Mouse (Mus musculus) stomach, postnatal 0 days (tissue): ENCODE data around the gene Adamts12. TPM values are rescaled to one million over a fixed set of nuclear protein-coding genes. Genes with fewer than 3 reads are reported as not detected.

Source experiments
- ATAC-seq: fragments of 200-750 bp; cut with Nextera tagmentation; 2 replicates; pipeline ENCODE4 v1.8.0; 2017; ENCODE audit not compliant: low FRiP score, low TSS enrichment
- DNase-seq: peaks from one replicate; pipeline ENCODE4 v3.0.0-alpha.2; 2016; ENCODE audit warnings: low spot score
- H3K27ac ChIP-seq: fragments of 300-500 bp; sonication (generic); replicated peaks from 2 replicates; pipeline ENCODE4 v1.5.1; 2014; ENCODE audit warnings: mild to moderate bottlenecking, control low read depth
- H3K27me3 ChIP-seq: fragments of 300-500 bp; sonication (generic); 2 replicates; pipeline ENCODE4 v1.6.1; 2014; ENCODE audit warnings: low read length; ENCODE audit not compliant: control insufficient read depth, insufficient read depth
- H3K36me3 ChIP-seq: fragments of 300-500 bp; sonication (generic); 2 replicates; pipeline ENCODE4 v1.6.1; 2014; ENCODE audit warnings: low read length, mixed read lengths; ENCODE audit not compliant: control insufficient read depth, insufficient read depth
- H3K4me1 ChIP-seq: fragments of 300-500 bp; sonication (generic); replicated peaks from 2 replicates; pipeline ENCODE4 v1.6.1; 2014; ENCODE audit warnings: antibody characterized with exemption; ENCODE audit not compliant: control insufficient read depth, insufficient read depth
- H3K4me2 ChIP-seq: fragments of 300-500 bp; sonication (generic); replicated peaks from 2 replicates; pipeline ENCODE4 v1.6.1; 2014; ENCODE audit warnings: low read depth, mild to moderate bottlenecking, control low read depth, moderate library complexity
- H3K4me3 ChIP-seq: fragments of 300-500 bp; sonication (generic); 2 replicates; pipeline ENCODE4 v1.5.1; 2014; ENCODE audit warnings: low read depth, low read length, control low read depth
- H3K9ac ChIP-seq: fragments of 300-500 bp; sonication (generic); 2 replicates; pipeline ENCODE4 v1.6.1; 2014; ENCODE audit warnings: mild to moderate bottlenecking, low read length, control low read depth, mixed read lengths
- H3K9me3 ChIP-seq: fragments of 300-500 bp; sonication (generic); 2 replicates; pipeline ENCODE4 v1.6.1; 2016; ENCODE audit warnings: low read length; ENCODE audit not compliant: control insufficient read depth
- CTCF ChIP-seq: IDR thresholded peaks from 2 replicates; pipeline ENCODE4 v1.5.1; 2016; ENCODE audit warnings: antibody characterized with exemption, low read depth, mild to moderate bottlenecking, moderate library complexity
- EP300 ChIP-seq: optimal IDR thresholded peaks from 2 replicates; pipeline ENCODE3; 2016; ENCODE audit warnings: antibody characterized with exemption
- WGBS: fragments of 180-500 bp; shearing (Covaris S2); extraction: QIAGEN DNeasy Blood & Tissue Kit; methylation state at CpG from one replicate; pipeline ENCODE4 v1.1.7; 2014; 5-methylcytosine and 5-hydroxymethylcytosine counted together
- polyA plus RNA-seq: library from polyadenylated mRNA; unstranded; fragments of >200 nt; fragmentation: Nextera tagmentation; extraction: Ambion mirVana; gene quantifications from 2 replicates; pipeline ENCODE4 v1.2.1, GENCODE M21; 2015

Gene Adamts12
- polyA plus RNA-seq, 1 experiment from 2014 or later: 0.62 TPM

DNA sequence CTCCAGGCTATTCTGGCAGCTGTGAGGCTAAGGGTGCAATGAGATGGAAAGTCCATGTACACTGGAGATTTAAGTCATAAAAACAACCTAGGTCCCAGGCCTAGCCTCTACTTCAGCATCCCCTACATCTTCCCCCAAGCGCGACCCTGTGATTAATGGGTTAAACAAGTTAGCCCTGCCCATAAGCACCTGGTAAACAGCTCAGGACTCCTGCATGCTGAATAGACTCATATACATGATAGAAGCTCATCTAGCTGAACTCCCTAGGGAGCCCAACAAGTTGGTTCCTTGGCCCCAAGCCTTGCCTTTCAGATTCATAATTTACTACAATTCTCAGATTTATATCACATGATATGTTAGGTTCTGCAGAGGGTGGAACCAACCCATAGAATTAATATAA, 292.9 kb downstream of the Adamts12 start:
- Histone ChIP-seq H3K27me3 (no peaks in the 10 kb centered on the region), H3K4me2 (no peak overlapping the region), H3K4me1 (no peaks in the 10 kb centered on the region), H3K36me3 (no peaks in the 10 kb centered on the region), H3K27ac (no peak overlapping the region), H3K4me3 (no peak overlapping the region), H3K9me3 (no peaks in the 10 kb centered on the region), H3K9ac (no peak overlapping the region)
- WGBS: 87% methylated on average over 2 of the region's 2 CpGs
- ATAC-seq: no peak
- TF ChIP-seq CTCF (no peak), EP300 (no peak)
- no peak for DNase-seq

GRCm38 (mm10) chr15:11360888-11361287, 296.3 kb downstream of the Adamts12 start:
- Histone ChIP-seq H3K4me3 (no peak overlapping the region), H3K4me2 (no peak overlapping the region), H3K36me3 (no peaks in the 10 kb centered on the region), H3K27ac (no peak overlapping the region), H3K9me3 (no peaks in the 10 kb centered on the region), H3K4me1 (no peaks in the 10 kb centered on the region), H3K9ac (no peak overlapping the region), H3K27me3 (no peaks in the 10 kb centered on the region)
- 75% methylated on average over 1 of the region's 1 CpGs for WGBS
- TF ChIP-seq EP300: no peak
- TF ChIP-seq CTCF: no peak
- DNase-seq (no peak), ATAC-seq (no peak)

DNA sequence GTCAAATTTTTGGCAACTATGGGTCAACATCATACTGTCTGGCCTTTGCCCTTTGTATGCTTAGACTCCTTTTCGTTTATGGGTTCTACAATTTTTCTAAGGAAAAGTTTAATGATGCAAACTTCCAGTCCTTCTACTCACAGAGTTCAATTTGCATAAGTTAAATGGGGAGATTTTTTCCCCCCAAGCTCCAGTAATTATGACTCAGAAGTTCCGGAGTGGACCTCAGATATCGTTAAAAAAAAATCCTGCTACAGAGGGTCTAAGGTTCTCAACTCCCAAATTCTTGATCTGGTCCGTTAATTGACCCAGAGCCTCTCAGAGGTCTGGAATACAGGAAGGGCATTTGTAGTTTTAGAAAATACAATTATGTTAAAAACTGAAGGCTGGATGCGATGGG, 297.2 kb downstream of the Adamts12 start:
- Histone ChIP-seq H3K9ac (no peak overlapping the region), H3K4me3 (no peak overlapping the region), H3K4me2 (no peak overlapping the region), H3K27me3 (no peaks in the 10 kb centered on the region), H3K4me1 (no peaks in the 10 kb centered on the region), H3K36me3 (no peaks in the 10 kb centered on the region), H3K27ac (no peak overlapping the region), H3K9me3 (no peaks in the 10 kb centered on the region)
- DNase-seq: no peak
- 87% methylated on average over 5 of the region's 5 CpGs for WGBS
- TF ChIP-seq EP300 (no peak), CTCF (no peak)
- ATAC-seq: no peak

DNA sequence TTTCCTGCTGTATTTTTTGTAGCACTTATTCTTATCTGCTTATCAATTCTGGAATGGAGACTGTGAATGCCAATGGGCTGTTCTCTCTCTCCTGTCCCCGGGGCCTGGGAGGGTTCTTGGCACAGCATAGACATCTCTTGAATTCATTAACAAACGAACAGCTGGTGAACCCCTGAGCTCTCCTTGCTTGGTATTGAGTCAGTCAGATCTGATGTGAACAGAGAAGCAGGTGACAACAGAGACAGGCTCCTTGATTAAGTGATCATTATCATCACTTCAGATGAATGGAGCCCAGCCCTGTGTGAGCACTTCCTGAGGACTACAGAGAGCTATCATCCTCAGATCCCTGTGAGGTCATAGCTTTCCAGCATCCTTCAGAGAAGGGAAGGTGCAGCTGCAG, 299.5 kb downstream of the Adamts12 start:
- Histone ChIP-seq H3K9me3 (no peaks in the 10 kb centered on the region), H3K36me3 (no peaks in the 10 kb centered on the region), H3K4me1 (no peaks in the 10 kb centered on the region), H3K27ac (no peak overlapping the region), H3K4me3 (no peak overlapping the region), H3K27me3 (no peaks in the 10 kb centered on the region), H3K4me2 (no peak overlapping the region), H3K9ac (no peak overlapping the region)
- no peak for DNase-seq
- WGBS: 21% methylated on average over 2 of the region's 2 CpGs
- ATAC-seq: no peak
- TF ChIP-seq EP300: no peak
- TF ChIP-seq CTCF: no peak

- H3K4me3 ChIP-seq: no peak overlapping the region
- ATAC-seq: no peak
- TF ChIP-seq EP300 (no peak), CTCF (no peak)
- no peak overlapping the region for H3K4me2 ChIP-seq
- no peak for DNase-seq
- 97% methylated on average over 1 of the region's 1 CpGs for WGBS
- H3K4me1 ChIP-seq: no peaks in the 10 kb centered on the region
- no peaks in the 10 kb centered on the region for H3K9me3 ChIP-seq
- H3K36me3 ChIP-seq: no peaks in the 10 kb centered on the region
- H3K9ac ChIP-seq: no peak overlapping the region
- H3K27me3 ChIP-seq: no peaks in the 10 kb centered on the region
- no peak overlapping the region for H3K27ac ChIP-seq
These were observed 300.2 kb downstream of the Adamts12 start for GRCm38 (mm10) chr15:11364795-11365194.

GRCm38 (mm10) chr15:11369572-11369971, 305.0 kb downstream of the Adamts12 start:
- no peak overlapping the region for H3K9ac ChIP-seq
- no peak for ATAC-seq
- no peak for DNase-seq
- H3K36me3 ChIP-seq: no peaks in the 10 kb centered on the region
- H3K4me2 ChIP-seq: no peak overlapping the region
- H3K27ac ChIP-seq: no peak overlapping the region
- no peak overlapping the region for H3K4me3 ChIP-seq
- TF ChIP-seq EP300: no peak
- TF ChIP-seq CTCF: no peak
- H3K9me3 ChIP-seq: no peaks in the 10 kb centered on the region
- H3K27me3 ChIP-seq: no peaks in the 10 kb centered on the region
- H3K4me1 ChIP-seq: no peaks in the 10 kb centered on the region
- WGBS: 40% methylated on average over 3 of the region's 3 CpGs
